Mouse (Mus musculus) liver, embryonic 14.5 days (tissue): ENCODE data around the gene Oat. TPM values are rescaled to one million over a fixed set of nuclear protein-coding genes. Genes with fewer than 3 reads are reported as not detected.

Source experiments
- ATAC-seq: fragments of 200-750 bp; cut with Nextera tagmentation; 2 replicates; pipeline ENCODE4 v1.8.0; 2017; ENCODE audit warnings: moderate number of reproducible peaks, mild to moderate bottlenecking, moderate library complexity; ENCODE audit not compliant: insufficient read depth
- DNase-seq, 3 experiments: peaks; one replicate each; pipeline ENCODE4 v3.0.0-alpha.2; 2012 to 2013; ENCODE audit warnings: low read depth in 3 of 3, low spot score in 3 of 3
- H3K27ac ChIP-seq: fragments of 300-500 bp; sonication (generic); 2 replicates; pipeline ENCODE4 v1.5.1; 2014; ENCODE audit warnings: moderate library complexity, mild to moderate bottlenecking, control low read depth, inconsistent platforms
- H3K27me3 ChIP-seq: fragments of 300-500 bp; sonication (generic); 2 replicates; pipeline ENCODE4 v1.6.1; 2014; ENCODE audit warnings: mild to moderate bottlenecking, low read length, moderate library complexity; ENCODE audit not compliant: control insufficient read depth, insufficient read depth
- H3K36me3 ChIP-seq: fragments of 300-500 bp; sonication (generic); replicated peaks from 2 replicates; pipeline ENCODE4 v1.6.1; 2014; ENCODE audit warnings: low read depth; ENCODE audit not compliant: control insufficient read depth, insufficient read depth
- H3K4me1 ChIP-seq, 2 experiments: fragments of 200-500 bp in 1 of 2; fragments of 300-500 bp in 1 of 2; sonication (generic) in 1 of 2; replicated peaks; 2 replicates each; pipeline ENCODE4 v1.6.1; 2012 to 2014; ENCODE audit warnings: antibody characterized with exemption in 1 of 2, inconsistent platforms in 1 of 2, low read length in 1 of 2; ENCODE audit not compliant: control insufficient read depth in 2 of 2, insufficient read depth in 2 of 2
- H3K4me2 ChIP-seq: fragments of 300-500 bp; sonication (generic); 2 replicates; pipeline ENCODE4 v1.6.1; 2014; ENCODE audit warnings: low read depth, mild to moderate bottlenecking, control low read depth, moderate library complexity
- H3K4me3 ChIP-seq, 2 experiments: fragments of 200-500 bp in 1 of 2; fragments of 300-500 bp in 1 of 2; sonication (generic) in 1 of 2; 2 replicates each; pipeline ENCODE4 v1.5.1; 2012 to 2014; ENCODE audit warnings: low read depth in 2 of 2, low read length in 2 of 2, mild to moderate bottlenecking in 2 of 2, control low read depth in 1 of 2, inconsistent platforms in 1 of 2, moderate library complexity in 1 of 2; ENCODE audit not compliant: insufficient read depth in 1 of 2
- H3K9ac ChIP-seq: fragments of 300-500 bp; sonication (generic); replicated peaks from 2 replicates; pipeline ENCODE4 v1.6.1; 2014; ENCODE audit warnings: mild to moderate bottlenecking, control low read depth, moderate library complexity
- H3K9me3 ChIP-seq: fragments of 300-500 bp; sonication (generic); 2 replicates; pipeline ENCODE4 v1.6.1; 2016; ENCODE audit warnings: low read length, mixed read lengths; ENCODE audit not compliant: control insufficient read depth
- CTCF ChIP-seq: IDR thresholded peaks from 2 replicates; pipeline ENCODE4 v1.5.1; 2016; ENCODE audit warnings: antibody characterized with exemption, low read depth, control low read depth
- EP300 ChIP-seq: IDR thresholded peaks from 2 replicates; pipeline ENCODE4 v1.6.1; 2016; ENCODE audit warnings: antibody characterized with exemption, low read depth
- WGBS: fragments of 180-500 bp; shearing (Covaris S2); extraction: QIAGEN DNeasy Blood & Tissue Kit; methylation state at CpG from one replicate; pipeline ENCODE4 v1.1.7; 2014; ENCODE audit not compliant: insufficient replicate concordance; 5-methylcytosine and 5-hydroxymethylcytosine counted together
- polyA plus RNA-seq, 2 experiments: library from polyadenylated mRNA; depleted of rRNA in 1 of 2; stranded (reverse) in 1 of 2; unstranded in 1 of 2; fragments of >200 nt; fragmentation: Nextera tagmentation in 1 of 2; extraction: Ambion mirVana in 1 of 2; gene quantifications; 2 replicates each; pipeline versions ENCODE4 v1.2.1 to v1.2.3; 2012 to 2014

Oat gene
- polyA plus RNA-seq, 2 experiments: 37.8 to 70.6 TPM

DNA sequence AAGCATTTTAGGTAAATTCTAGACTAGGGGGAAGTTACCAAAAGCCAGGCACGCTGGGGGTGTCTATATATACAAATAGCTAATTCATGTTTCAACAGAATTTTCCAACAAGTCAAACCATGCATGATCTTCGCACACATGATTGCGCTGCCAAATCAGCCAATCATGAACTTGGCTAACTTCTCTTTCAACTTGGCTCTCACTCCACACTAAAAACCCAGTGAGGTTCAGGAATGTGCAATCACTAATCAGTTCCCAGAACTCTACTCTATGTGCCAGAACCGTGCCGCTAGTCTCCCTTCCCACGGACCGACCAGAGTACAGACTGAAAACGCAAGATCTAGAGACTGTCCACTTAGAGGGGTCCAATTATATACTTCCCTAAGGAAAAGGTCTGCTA lies 4.7 kb downstream of the Oat start:
- no peak for ATAC-seq
- Histone ChIP-seq H3K4me1 (peaks cover 31 to 36% of the 10 kb centered on the region in 2 experiments), H3K27ac (no peak overlapping the region), H3K36me3 (peaks cover 17% of the 10 kb centered on the region), H3K27me3 (no peaks in the 10 kb centered on the region; the same call in 1 of the 2 replicates), H3K4me2 (0 out of 2 replicates have a peak overlapping the region, but pooled peaks have one; percentile 16), H3K9ac (no peak overlapping the region), H3K9me3 (no peaks in the 10 kb centered on the region), H3K4me3 (no peak overlapping the region)
- WGBS: 82% methylated on average over 8 of the region's 8 CpGs
- TF ChIP-seq CTCF (no peak), EP300 (no peak)
- DNase-seq: no peak

DNA sequence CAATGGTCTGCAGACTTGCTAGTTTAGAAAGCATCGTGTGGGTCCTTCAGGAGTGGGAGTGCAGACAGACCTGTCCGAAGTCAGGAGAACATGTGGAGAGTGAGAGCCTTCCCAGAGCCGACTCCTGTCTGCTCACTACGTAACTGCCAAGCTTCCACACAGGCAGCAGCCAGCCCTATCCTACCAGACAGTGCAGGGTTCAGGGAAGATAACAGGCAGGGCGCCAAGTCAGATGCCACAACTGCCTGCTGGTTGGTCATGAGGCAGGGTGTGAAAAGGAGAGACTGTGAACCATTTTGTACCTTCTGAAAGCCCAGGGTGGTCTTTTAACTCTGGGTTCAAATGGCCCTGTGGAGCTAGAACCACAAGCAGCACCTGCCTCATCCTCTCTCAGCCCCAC lies 6.1 kb downstream of the Oat start:
- Histone ChIP-seq H3K4me1 (peaks cover 31 to 33% of the 10 kb centered on the region in 2 experiments), H3K27ac (peak overlapping the region; percentile 56), H3K9me3 (no peaks in the 10 kb centered on the region), H3K4me2 (peak overlapping the region; percentile 39; the same call in 1 of the 2 replicates), H3K4me3 (no peak overlapping the region), H3K9ac (peak overlapping the region; percentile 48), H3K36me3 (peaks cover 23% of the 10 kb centered on the region), H3K27me3 (no peaks in the 10 kb centered on the region; the same call in 1 of the 2 replicates)
- WGBS: 26% methylated on average over 5 of the region's 5 CpGs
- DNase-seq: peak; percentile 42 to 50 (median 48)
- TF ChIP-seq CTCF: no peak
- peak; percentile 58; the same call in 1 of the 2 replicates for TF ChIP-seq EP300
- ATAC-seq: peak; percentile 90

DNA sequence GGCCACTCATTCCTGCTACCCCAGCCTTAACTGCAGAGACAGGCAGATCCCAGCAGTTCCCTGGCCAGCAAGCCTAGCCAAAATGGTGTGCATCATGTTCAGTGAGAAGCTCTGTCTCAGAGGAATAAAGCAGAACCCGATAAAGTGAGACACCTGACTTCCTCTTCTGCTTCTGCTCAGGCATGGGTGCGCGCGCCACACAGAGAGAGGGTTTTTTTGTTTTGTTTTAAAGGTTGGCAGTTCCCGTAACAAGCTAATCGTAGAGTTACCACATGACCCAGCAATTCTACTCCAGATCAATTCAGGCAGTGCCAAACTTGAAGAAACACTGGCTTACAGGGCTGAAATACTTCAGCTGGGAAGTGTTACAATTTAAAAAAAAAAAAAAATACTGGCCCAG lies 7.4 kb downstream of the Oat start:
- WGBS: 63% methylated on average over 6 of the region's 6 CpGs
- H3K9ac ChIP-seq: no peak overlapping the region
- H3K4me3 ChIP-seq: no peak overlapping the region
- TF ChIP-seq CTCF (no peak), EP300 (no peak)
- H3K27me3 ChIP-seq: no peaks in the 10 kb centered on the region; the same call in 1 of the 2 replicates
- peaks cover 36% of the 10 kb centered on the region for H3K36me3 ChIP-seq
- peaks cover 22 to 29% of the 10 kb centered on the region in 2 experiments for H3K4me1 ChIP-seq
- no peak overlapping the region for H3K27ac ChIP-seq
- no peak for ATAC-seq
- H3K9me3 ChIP-seq: no peaks in the 10 kb centered on the region
- no peak for DNase-seq
- H3K4me2 ChIP-seq: no peak overlapping the region

DNA sequence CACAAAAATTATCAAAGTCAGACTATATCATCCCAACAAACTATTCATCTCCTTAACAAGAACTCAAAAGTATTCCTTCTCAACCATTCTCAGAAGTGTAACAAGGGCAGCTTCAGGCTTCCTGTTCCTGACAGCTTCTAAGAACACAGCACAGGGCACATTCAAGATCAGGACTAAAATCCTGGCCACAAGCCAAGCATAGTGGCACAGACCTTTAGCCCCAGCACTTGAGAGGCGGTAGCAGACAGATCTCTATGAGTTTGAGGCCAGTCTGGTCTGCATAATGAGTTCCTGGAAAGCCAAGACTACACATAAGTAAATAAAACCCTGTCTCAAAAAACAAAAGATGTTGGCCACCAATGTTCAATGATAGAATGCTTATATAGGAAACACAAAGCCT lies 10.4 kb downstream of the Oat start:
- no peak overlapping the region for H3K4me3 ChIP-seq

DNA sequence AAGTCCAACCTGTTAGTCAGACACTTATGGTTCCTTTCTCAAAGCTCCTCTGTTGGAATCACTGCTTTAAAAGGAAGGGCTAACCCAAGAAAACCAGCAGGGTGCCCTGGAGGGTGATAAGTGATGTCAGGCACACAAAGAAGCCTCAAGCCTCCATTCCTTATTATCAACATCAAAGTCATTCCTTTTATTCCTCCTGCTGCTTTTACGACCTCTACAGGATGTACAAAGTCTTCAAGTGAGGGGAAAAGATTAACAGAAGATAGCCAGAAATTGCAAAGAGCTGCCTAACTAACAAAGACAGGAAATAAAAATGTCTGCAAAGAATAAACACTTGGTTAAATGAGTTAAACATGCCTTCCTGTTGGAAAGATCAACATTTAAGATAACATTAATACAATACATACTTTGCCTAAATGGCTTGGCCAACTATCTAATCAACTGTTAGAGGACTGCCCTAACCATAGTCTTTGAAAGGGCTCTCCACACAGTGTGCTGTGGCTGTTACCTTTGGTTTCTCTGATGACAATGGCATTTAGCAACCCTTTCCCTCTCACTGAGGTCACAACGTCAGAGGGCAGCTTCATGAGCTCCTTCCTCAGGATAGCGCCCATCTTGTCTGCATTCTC lies 16.9 kb downstream of the Oat start:
- no peak overlapping the region for H3K27ac ChIP-seq
- H3K4me2 ChIP-seq: no peak overlapping the region
- no peak for ATAC-seq
- TF ChIP-seq CTCF (no peak), EP300 (no peak)
- H3K4me1 ChIP-seq: peaks cover 12 to 17% of the 10 kb centered on the region in 2 experiments
- peaks cover 58% of the 10 kb centered on the region for H3K36me3 ChIP-seq
- H3K9me3 ChIP-seq: no peaks in the 10 kb centered on the region
- WGBS: 72% methylated on average over 3 of the region's 3 CpGs
- no peak for DNase-seq
- no peaks in the 10 kb centered on the region for H3K27me3 ChIP-seq
- H3K9ac ChIP-seq: no peak overlapping the region
- no peak overlapping the region for H3K4me3 ChIP-seq

More for the DNA sequence above, 10.4 kb downstream of the Oat start:
- Histone ChIP-seq H3K27me3 (no peaks in the 10 kb centered on the region; the same call in 1 of the 2 replicates), H3K4me1 (peaks cover 5 to 12% of the 10 kb centered on the region in 2 experiments), H3K9ac (no peak overlapping the region), H3K36me3 (peaks cover 63% of the 10 kb centered on the region), H3K4me2 (no peak overlapping the region), H3K27ac (no peak overlapping the region), H3K9me3 (no peaks in the 10 kb centered on the region)
- ATAC-seq: no peak
- no peak for TF ChIP-seq EP300
- TF ChIP-seq CTCF: no peak
- WGBS: 60% methylated on average over 1 of the region's 1 CpGs
- DNase-seq: no peak
